ENCODE assay signal across 9 mouse cellular contexts in the genomic region with DNA sequence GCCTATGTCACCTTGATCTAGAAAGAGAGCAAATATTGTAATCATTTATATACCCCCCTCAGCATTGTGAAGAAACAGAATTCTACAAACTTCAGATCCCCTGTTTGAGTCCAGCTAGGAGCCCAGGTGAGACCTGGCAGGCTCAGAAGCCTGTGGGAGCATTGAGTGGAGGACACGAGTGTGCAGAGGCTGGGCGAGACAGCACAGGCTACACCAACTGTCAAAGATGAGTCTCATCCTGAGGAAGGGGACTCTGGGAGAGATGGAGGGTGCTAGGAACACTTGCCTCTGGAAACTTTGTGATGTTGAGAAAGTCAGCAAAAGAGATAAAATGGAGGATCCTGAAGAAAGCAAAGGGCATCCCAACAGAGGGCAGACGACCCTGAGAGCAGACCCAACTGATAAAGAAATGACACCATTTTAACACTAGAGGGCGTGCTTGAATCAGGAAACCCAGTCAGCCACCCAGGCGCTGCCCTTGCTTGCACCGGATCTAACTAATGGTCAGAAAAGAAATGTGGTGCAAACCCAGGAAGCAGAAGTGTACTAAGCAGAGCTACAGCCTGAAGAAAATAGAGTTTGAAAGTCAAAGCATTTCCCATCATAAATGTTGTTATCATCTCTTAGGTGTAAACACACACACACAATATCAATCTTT. TPM values are rescaled to one million over a fixed set of nuclear protein-coding genes. Genes with fewer than 3 reads are reported as not detected.
A peak's percentile ranks its signal among the peaks of the same experiment; 100 is the strongest.
DNase-seq lines count a peak whose midpoint lies in the region; ATAC-seq lines count a peak whose summit lies in the region.
"Had no signal": no experiment of that assay in that cellular context is flagged by ENCODE, and none has a peak within 500 bp of the region (broad histone marks: within the 10 kb centered on the region; RNA-seq: fewer than 3 reads in every experiment).

No protein-coding gene starts in this region.

- H3K27me3 ChIP-seq in liver, embryonic 12.5 days (replicated peaks), result no peaks in the 10 kb centered on the region
- H3K27me3 ChIP-seq in hindbrain, embryonic 16.5 days (replicated peaks; ENCODE audit: control insufficient read depth, insufficient read depth, low read length), result no peaks in the 10 kb centered on the region

- no peak overlapping the region for H3K4me2 ChIP-seq in liver, embryonic 12.5 days
- H3K4me2 ChIP-seq in hindbrain, embryonic 16.5 days (ENCODE audit: low read length), result no peak overlapping the region

- H3K4me1 ChIP-seq in liver, embryonic 12.5 days, result no peaks in the 10 kb centered on the region
- no peaks in the 10 kb centered on the region for H3K4me1 ChIP-seq in hindbrain, embryonic 16.5 days (ENCODE audit: control insufficient read depth, insufficient read depth, low read depth, low read length)

- H3K36me3 ChIP-seq in liver, embryonic 12.5 days, result no peaks in the 10 kb centered on the region
- H3K36me3 ChIP-seq in hindbrain, embryonic 16.5 days (ENCODE audit: control insufficient read depth, insufficient read depth, low read length), result no peaks in the 10 kb centered on the region
- H3K36me3 ChIP-seq: G1E had no signal

- H3K9ac ChIP-seq in liver, embryonic 12.5 days, result no peak overlapping the region
- H3K9ac ChIP-seq in hindbrain, embryonic 16.5 days (ENCODE audit: low read depth, low read length), result no peak overlapping the region

- 25% methylated on average over 6 of the region's 6 CpGs for WGBS in liver, embryonic 12.5 days (ENCODE audit: insufficient replicate concordance)
- WGBS in hindbrain, embryonic 16.5 days, result 29% methylated on average over 6 of the region's 6 CpGs

- no peak for ATAC-seq in liver, embryonic 12.5 days
- peak; percentile 81 for ATAC-seq in hindbrain, embryonic 16.5 days

- DNase-seq in liver, result peak; percentile 49
- peak; percentile 28 for DNase-seq in cerebellum, adult 11-12 months
- DNase-seq in forelimb bud, embryonic 11.5 days (ENCODE audit: low read depth, low spot score), result peak; percentile 65
- peak; percentile 25 to 33 for DNase-seq in layer of hippocampus, postnatal 36 days
- peak; percentile 55 to 68 for DNase-seq in lung, postnatal 4 days
- DNase-seq in right cerebral cortex, postnatal 25 days, result peak; percentile 30

- no peak overlapping the region for H3K4me3 ChIP-seq in liver, embryonic 12.5 days
- H3K4me3 ChIP-seq in hindbrain, embryonic 16.5 days (ENCODE audit: low read length), result no peak overlapping the region

- H3K9me3 ChIP-seq in liver, embryonic 12.5 days (replicated peaks), result no peaks in the 10 kb centered on the region
- H3K9me3 ChIP-seq in hindbrain, embryonic 16.5 days (ENCODE audit: control insufficient read depth, low read length), result no peaks in the 10 kb centered on the region

- H3K27ac ChIP-seq in liver, embryonic 12.5 days, result no peak overlapping the region
- no peak overlapping the region for H3K27ac ChIP-seq in hindbrain, embryonic 16.5 days (ENCODE audit: low read depth, low read length)

RNA-seq across cellular contexts. Expression of gene Rin2, which starts 24.5 kb away (rescaled TPM):
- polyA plus RNA-seq in liver, embryonic 12.5 days (2016; fragmentation: Nextera tagmentation; extraction: Ambion mirVana), result 3.6 and 3.7 TPM in 2 replicates
- 14.6 and 15.3 TPM in 2 replicates for polyA plus RNA-seq in hindbrain, embryonic 16.5 days (2015; fragmentation: Nextera tagmentation; extraction: Ambion mirVana)
- total RNA-seq in layer of hippocampus, postnatal 36 days (2021), result 10 to 100 TPM; 22.3 to 40.7 TPM
- polyA plus RNA-seq: G1E had no signal
